ENCODE assay signal across 10 mouse cellular contexts in the genomic region with DNA sequence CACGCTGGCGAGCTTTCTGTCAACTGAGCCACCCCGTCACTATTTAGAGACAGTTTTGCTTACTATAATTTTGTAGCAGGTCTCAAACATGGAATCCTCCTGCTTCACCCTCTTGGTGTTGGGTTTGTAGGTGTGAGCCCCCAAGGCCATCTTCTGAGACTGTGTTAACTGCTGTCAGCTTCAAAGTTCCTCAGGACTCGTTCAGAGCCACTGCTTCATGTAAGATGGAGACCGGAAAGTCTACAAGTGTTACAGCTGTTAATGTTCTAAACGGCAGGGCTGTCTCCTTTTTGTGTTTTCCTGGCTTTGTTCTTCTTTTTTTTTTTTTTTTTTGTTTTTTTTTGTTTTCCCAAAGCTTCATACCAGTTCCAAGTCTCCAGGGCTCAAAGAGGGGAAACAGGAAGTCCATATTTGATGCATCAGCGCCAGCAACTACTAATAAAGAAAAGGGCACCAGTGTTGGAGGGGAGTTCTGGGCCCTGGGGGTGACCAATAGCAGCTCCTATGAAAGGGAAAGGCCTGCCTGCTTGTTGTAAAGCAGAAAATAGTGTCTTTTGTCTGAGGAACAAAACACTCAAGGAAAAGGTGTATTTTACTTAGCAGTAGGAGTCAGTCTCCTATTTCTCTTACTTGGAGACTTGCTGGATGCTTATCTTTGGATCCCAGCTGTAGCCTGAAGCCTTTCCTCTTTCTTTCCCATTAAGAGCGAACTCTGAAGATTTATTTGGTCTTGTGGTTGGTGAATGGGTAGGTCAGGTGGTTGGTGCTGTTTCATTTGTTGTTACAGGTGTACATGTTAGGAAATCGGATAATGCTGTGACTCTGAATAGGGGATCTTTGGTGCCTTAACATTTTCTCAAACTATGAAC. TPM values are rescaled to one million over a fixed set of nuclear protein-coding genes. Genes with fewer than 3 reads are reported as not detected.
A peak's percentile ranks its signal among the peaks of the same experiment; 100 is the strongest.
DNase-seq lines count a peak whose midpoint lies in the region; ATAC-seq and TF ChIP-seq lines count a peak whose summit lies in the region.
"Had no signal": no experiment of that assay in that cellular context is flagged by ENCODE, and none has a peak within 500 bp of the region (broad histone marks: within the 10 kb centered on the region; RNA-seq: fewer than 3 reads in every experiment).

No protein-coding gene starts in this region.

- TF ChIP-seq POLR2A in olfactory bulb, adult 2 months (IDR thresholded peaks at IDR 0.05; ENCODE audit: insufficient read depth, low read depth, low read length), result no peak

- no peak overlapping the region for H3K9ac ChIP-seq in midbrain, embryonic 12.5 days (replicated peaks)

- H3K4me2 ChIP-seq in midbrain, embryonic 12.5 days (replicated peaks), result no peak overlapping the region

- no peak for ATAC-seq in midbrain, embryonic 12.5 days (ENCODE audit: low FRiP score, low read depth)

- H3K4me3 ChIP-seq in midbrain, embryonic 12.5 days, result no peak overlapping the region
- no peak overlapping the region for H3K4me3 ChIP-seq in midbrain, embryonic 10.5 days
- no peak overlapping the region for H3K4me3 ChIP-seq in olfactory bulb, adult 2 months (ENCODE audit: insufficient read depth, low read depth, low read length)

- TF ChIP-seq CTCF in olfactory bulb, adult 2 months (IDR thresholded peaks at IDR 0.05; ENCODE audit: insufficient read depth, low read depth, low read length), result no peak

- WGBS in midbrain, embryonic 12.5 days, result 77% methylated on average over 9 of the region's 9 CpGs
- 78% methylated on average over 9 of the region's 9 CpGs for WGBS in midbrain, embryonic 10.5 days
- WGBS in olfactory bulb, adult 2 months, result 55% methylated on average over 9 of the region's 9 CpGs

- peaks cover 20% of the 10 kb centered on the region for H3K4me1 ChIP-seq in midbrain, embryonic 12.5 days
- peaks cover 26% of the 10 kb centered on the region for H3K4me1 ChIP-seq in midbrain, embryonic 10.5 days
- peaks cover 23% of the 10 kb centered on the region for H3K4me1 ChIP-seq in olfactory bulb, adult 2 months (ENCODE audit: control insufficient read depth, insufficient read depth, low read length)

- DNase-seq in midbrain, embryonic 10.5 days (ENCODE audit: low spot score), result no peak
- DNase-seq in heart, adult 9 months (ENCODE audit: low spot score in 2 of 2), result peak; percentile 63 to 75
- peak; percentile 48 for DNase-seq in kidney, postnatal 14 days
- no peak for DNase-seq in thymus, postnatal 4 days
- DNase-seq in cerebellum, adult 18-20 months, result no peak
- DNase-seq in urinary bladder, postnatal 14 days (ENCODE audit: low spot score), result no peak
- DNase-seq: adrenal gland, adult 2 months; left cerebral cortex, postnatal 4 days had no signal

- no peaks in the 10 kb centered on the region for H3K36me3 ChIP-seq in midbrain, embryonic 12.5 days
- H3K36me3 ChIP-seq in midbrain, embryonic 10.5 days, result peaks cover 16% of the 10 kb centered on the region

- peak overlapping the region; percentile 27; the same call in 1 of the 2 replicates for H3K27ac ChIP-seq in midbrain, embryonic 12.5 days (replicated peaks)
- no peak overlapping the region for H3K27ac ChIP-seq in midbrain, embryonic 10.5 days (replicated peaks)
- peak overlapping the region; percentile 54; the same call in 1 of the 2 replicates for H3K27ac ChIP-seq in olfactory bulb, adult 2 months (ENCODE audit: insufficient read depth, low read depth, low read length)

- no peaks in the 10 kb centered on the region for H3K27me3 ChIP-seq in midbrain, embryonic 12.5 days
- H3K27me3 ChIP-seq in midbrain, embryonic 10.5 days (ENCODE audit: low read depth, poor library complexity, severe bottlenecking), result no peaks in the 10 kb centered on the region

- H3K9me3 ChIP-seq in midbrain, embryonic 12.5 days, result no peaks in the 10 kb centered on the region
- no peaks in the 10 kb centered on the region for H3K9me3 ChIP-seq in midbrain, embryonic 10.5 days (replicated peaks)

RNA-seq across cellular contexts. Expression of a gene that starts 14.3 kb away (rescaled TPM):
- polyA plus RNA-seq in midbrain, embryonic 12.5 days (2016; fragmentation: Nextera tagmentation; extraction: Ambion mirVana), result 86.3 and 91.6 TPM in 2 replicates
- polyA plus RNA-seq in midbrain, embryonic 10.5 days (2016; fragmentation: Nextera tagmentation; extraction: Ambion mirVana), result 28.1 and 32.2 TPM in 2 replicates
- 177 TPM in 1 of 2 replicates, not detected in the other for polyA plus RNA-seq in olfactory bulb, adult 2 months (2012; ENCODE audit: insufficient read depth, insufficient read length, low replicate concordance, missing spikeins)

RNA-seq across cellular contexts. Expression of a gene that starts 28.3 kb away (rescaled TPM):
- polyA plus RNA-seq in midbrain, embryonic 12.5 days (2016; fragmentation: Nextera tagmentation; extraction: Ambion mirVana), result 5.7 and 6.0 TPM in 2 replicates
- polyA plus RNA-seq in midbrain, embryonic 10.5 days (2016; fragmentation: Nextera tagmentation; extraction: Ambion mirVana), result 4.2 and 4.8 TPM in 2 replicates
- polyA plus RNA-seq in olfactory bulb, adult 2 months (2012; ENCODE audit: insufficient read depth, insufficient read length, low replicate concordance, missing spikeins), result not detected in 2 replicates

Comparison
In these comparisons a context has a peak if more than half of its experiments do, and no peak if none do; other contexts are left out.
1. DNase-seq: peak in heart, adult 9 months (2 of 2) and kidney, postnatal 14 days (single experiment); none in midbrain, embryonic 10.5 days (single experiment), thymus, postnatal 4 days (single experiment), cerebellum, adult 18-20 months (0 of 2) and urinary bladder, postnatal 14 days (single experiment).